Mouse (Mus musculus): ENCODE measurements around the gene Kcne3. TPM values are rescaled to one million over a fixed set of nuclear protein-coding genes. Genes with fewer than 3 reads are reported as not detected.

Gene Kcne3
- total RNA-seq, 2 experiments from 2014 or later = 0.59 TPM; not detected in 1

GRCm38 (mm10) chr7:100190778-100191177 lies 14.5 kb downstream of the Kcne3 start:
- peak; percentile 87 for TF ChIP-seq CTCF (IDR thresholded peaks at IDR 0.05)
- DNase-seq = peak; percentile 69
- intact Hi-C loops (cut with DNase I) = loop anchor here (1.0 kb wide), 1 partner anchor 44 kb away; no protein-coding TSS in a partner anchor
- Histone ChIP-seq H3K4me3 (no peak overlapping the region), H3K27ac (no peak overlapping the region)

- TF ChIP-seq CTCF (IDR thresholded peaks at IDR 0.05) = no peak
- no peak for DNase-seq
- H3K27ac ChIP-seq = no peak overlapping the region
- intact Hi-C loops (cut with DNase I) = no loop called here
- H3K4me3 ChIP-seq = no peak overlapping the region
Observed at GRCm38 (mm10) chr7:100201191-100201590, 24.9 kb downstream of the Kcne3 start.

- intact Hi-C loops (cut with DNase I) = no loop called here
- Histone ChIP-seq H3K4me3 (no peak overlapping the region), H3K27ac (no peak overlapping the region)
- no peak for TF ChIP-seq CTCF (IDR thresholded peaks at IDR 0.05)
- peak; percentile 72 for DNase-seq
Observed at GRCm38 (mm10) chr7:100203616-100204015, 27.3 kb downstream of the Kcne3 start.

- TF ChIP-seq CTCF (IDR thresholded peaks at IDR 0.05) = no peak
- no peak for DNase-seq
- intact Hi-C loops (cut with DNase I) = no loop called here
- Histone ChIP-seq H3K4me3 (no peak overlapping the region), H3K27ac (no peak overlapping the region)
Observed at GRCm38 (mm10) chr7:100204871-100205270, 28.6 kb downstream of the Kcne3 start.

GRCm38 (mm10) chr7:100206144-100206543 lies 29.8 kb downstream of the Kcne3 start:
- Histone ChIP-seq H3K4me3 (no peak overlapping the region), H3K27ac (no peak overlapping the region)
- DNase-seq = no peak
- no peak for TF ChIP-seq CTCF (IDR thresholded peaks at IDR 0.05)
- intact Hi-C loops (cut with DNase I) = no loop called here

- intact Hi-C loops (cut with DNase I) = no loop called here
- TF ChIP-seq CTCF (IDR thresholded peaks at IDR 0.05) = no peak
- no peak for DNase-seq
- Histone ChIP-seq H3K4me3 (no peak overlapping the region), H3K27ac (no peak overlapping the region)
Observed at GRCm38 (mm10) chr7:100207886-100208285, 31.6 kb downstream of the Kcne3 start.

GRCm38 (mm10) chr7:100214310-100214709 lies 38.0 kb downstream of the Kcne3 start:
- intact Hi-C loops (cut with DNase I) = no loop called here
- no peak for TF ChIP-seq CTCF (IDR thresholded peaks at IDR 0.05)
- no peak for DNase-seq
- no peak overlapping the region for H3K27ac ChIP-seq
- no peak overlapping the region for H3K4me3 ChIP-seq

GRCm38 (mm10) chr7:100215116-100215732 lies 38.9 kb downstream of the Kcne3 start:
- intact Hi-C loops (cut with DNase I) = no loop called here
- Histone ChIP-seq H3K4me3 (no peak overlapping the region), H3K27ac (no peak overlapping the region)
- TF ChIP-seq CTCF (IDR thresholded peaks at IDR 0.05) = no peak
- no peak for DNase-seq

GRCm38 (mm10) chr7:100215976-100216375 lies 39.7 kb downstream of the Kcne3 start:
- Histone ChIP-seq H3K27ac (no peak overlapping the region), H3K4me3 (no peak overlapping the region)
- no peak for DNase-seq
- intact Hi-C loops (cut with DNase I) = no loop called here
- no peak for TF ChIP-seq CTCF (IDR thresholded peaks at IDR 0.05)

GRCm38 (mm10) chr7:100216601-100217565 lies 40.6 kb downstream of the Kcne3 start:
- no peak overlapping the region for H3K4me3 ChIP-seq
- H3K27ac ChIP-seq = no peak overlapping the region
- DNase-seq = no peak
- intact Hi-C loops (cut with DNase I) = no loop called here
- TF ChIP-seq CTCF (IDR thresholded peaks at IDR 0.05) = no peak

GRCm38 (mm10) chr7:100227158-100227875 lies 51.0 kb downstream of the Kcne3 start, which contains the start of gene Pgm2l1:
Gene Pgm2l1, plus strand, starts transcription at chr7:100227394.
- Histone ChIP-seq H3K4me3 (peak within 1 kb of the TSS; percentile 90), H3K27ac (peak within 1 kb of the TSS; percentile 96)
- intact Hi-C loops (cut with DNase I) = loop anchor here (5.0 kb wide), 1 partner anchor 105 kb away; the partner anchor contains the start of gene Pold3
- DNase-seq = peak; percentile 98
- no peak for TF ChIP-seq CTCF (IDR thresholded peaks at IDR 0.05)

- intact Hi-C loops (cut with DNase I) = loop anchor here (5.0 kb wide), 1 partner anchor 106 kb away; the partner anchor contains the start of gene Pold3
- Histone ChIP-seq H3K27ac (peak overlapping the region; percentile 96), H3K4me3 (peak overlapping the region; percentile 90)
- DNase-seq = peak; percentile 44
- no peak for TF ChIP-seq CTCF (IDR thresholded peaks at IDR 0.05)
Observed at GRCm38 (mm10) chr7:100227896-100228525, 51.7 kb downstream of the Kcne3 start.
